Mouse (Mus musculus): ENCODE results near the gene Dlk1.
A peak's percentile ranks its signal among the peaks of the same experiment; 100 is the strongest.

Gene Dlk1

DNA sequence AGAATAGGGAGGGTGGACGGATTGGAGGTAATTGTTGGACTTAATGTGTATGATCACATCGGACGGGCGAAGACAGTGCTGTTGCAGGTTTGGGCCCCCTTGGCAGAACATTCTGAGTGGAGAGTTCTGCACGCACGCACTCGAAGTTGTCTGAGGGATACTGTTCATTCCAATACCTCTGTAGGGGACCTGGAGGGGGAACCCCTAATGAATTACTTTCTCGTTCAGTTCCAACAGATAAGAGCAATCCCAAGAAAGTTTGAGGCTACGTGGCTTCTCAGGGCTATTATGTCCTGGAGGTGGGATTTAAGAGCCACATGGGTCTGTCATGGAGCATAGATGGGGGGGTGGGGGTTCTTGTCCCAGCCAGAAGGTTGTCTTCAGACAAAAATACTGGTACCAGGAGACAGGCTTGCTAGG, 21.6 kb downstream of the Dlk1 start:
- no peak for DNase-seq (ENCODE audit: low read depth, low spot score)

DNA sequence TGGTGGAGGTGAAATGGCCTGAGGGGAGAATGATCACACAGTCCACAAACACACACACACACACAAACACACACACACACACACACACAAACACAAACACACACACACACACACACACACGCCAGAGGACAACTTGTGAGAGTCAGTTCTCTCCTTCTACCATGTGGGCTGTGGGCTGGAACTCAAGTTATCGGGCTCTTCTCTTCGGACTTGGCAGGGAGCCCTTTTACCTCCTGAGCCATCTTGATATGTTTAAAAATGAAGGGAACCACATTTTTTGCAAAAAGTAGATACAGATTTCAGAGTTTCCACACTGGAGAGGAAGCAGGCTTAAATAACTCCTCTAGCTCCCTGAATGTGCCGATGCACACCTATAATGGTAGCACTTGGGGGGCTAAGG, 22.9 kb downstream of the Dlk1 start:
- DNase-seq (ENCODE audit: low read depth, low spot score) = no peak

DNA sequence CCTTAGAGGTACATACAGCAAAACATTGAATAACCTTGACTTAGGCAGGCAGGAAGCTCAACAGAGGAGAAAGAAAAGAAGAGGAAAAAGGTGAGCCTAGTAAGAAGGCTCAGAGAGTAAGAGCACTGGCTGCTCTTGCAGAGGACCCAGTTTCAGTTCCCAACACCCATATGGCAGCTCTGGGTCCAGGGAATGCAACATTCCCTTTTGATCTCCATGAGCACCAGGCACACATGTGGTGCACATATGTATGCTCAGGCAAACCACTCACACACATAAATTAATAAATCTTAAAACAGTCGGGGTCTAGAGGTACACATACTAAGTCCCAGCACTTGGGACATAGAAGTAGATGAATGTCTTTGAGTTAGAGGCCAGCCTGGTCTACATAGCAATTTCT, 33.9 kb downstream of the Dlk1 start:
- peak; percentile 66 for DNase-seq (ENCODE audit: low read depth, low spot score)

DNA sequence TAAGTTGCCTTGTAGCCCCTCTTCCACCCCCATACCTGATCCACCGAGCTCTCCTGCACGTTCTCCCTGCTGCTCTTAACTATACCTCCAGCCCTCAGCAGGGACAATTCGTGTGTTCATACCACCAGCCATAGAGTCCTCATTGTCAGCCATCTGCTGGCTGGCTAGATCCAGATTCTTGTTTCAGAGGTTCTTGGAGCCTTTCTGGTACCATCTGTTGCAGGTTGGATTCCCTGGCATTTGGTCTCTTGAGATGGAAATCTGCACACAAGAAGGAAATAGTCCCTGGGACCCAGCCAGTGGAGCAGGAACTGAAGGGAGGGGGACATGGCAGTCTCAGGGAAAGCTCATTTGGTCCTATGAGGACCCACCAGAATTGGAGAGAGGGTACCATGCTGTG, 39.1 kb downstream of the Dlk1 start:
- no peak for DNase-seq (ENCODE audit: low read depth, low spot score)

DNA sequence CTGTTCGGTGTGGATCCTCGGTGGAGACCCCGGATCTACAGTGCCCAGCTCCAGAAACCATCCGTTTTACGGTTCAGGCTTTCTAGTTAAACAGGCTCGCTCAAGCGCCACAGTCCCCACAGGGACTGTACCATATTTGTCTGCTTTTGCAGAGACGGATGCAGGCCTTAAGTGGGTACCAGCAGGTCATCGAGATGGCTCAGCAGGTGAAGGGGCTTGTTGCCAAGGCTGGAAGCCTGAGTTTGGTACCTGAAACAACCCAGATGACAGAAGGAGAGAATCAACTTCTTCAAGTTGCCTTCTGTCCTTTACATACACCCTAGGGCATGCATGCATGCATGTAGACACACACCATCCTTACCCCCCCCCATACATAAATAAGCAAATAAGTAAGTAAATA, 40.8 kb downstream of the Dlk1 start:
- no peak for DNase-seq (ENCODE audit: low read depth, low spot score)

DNA sequence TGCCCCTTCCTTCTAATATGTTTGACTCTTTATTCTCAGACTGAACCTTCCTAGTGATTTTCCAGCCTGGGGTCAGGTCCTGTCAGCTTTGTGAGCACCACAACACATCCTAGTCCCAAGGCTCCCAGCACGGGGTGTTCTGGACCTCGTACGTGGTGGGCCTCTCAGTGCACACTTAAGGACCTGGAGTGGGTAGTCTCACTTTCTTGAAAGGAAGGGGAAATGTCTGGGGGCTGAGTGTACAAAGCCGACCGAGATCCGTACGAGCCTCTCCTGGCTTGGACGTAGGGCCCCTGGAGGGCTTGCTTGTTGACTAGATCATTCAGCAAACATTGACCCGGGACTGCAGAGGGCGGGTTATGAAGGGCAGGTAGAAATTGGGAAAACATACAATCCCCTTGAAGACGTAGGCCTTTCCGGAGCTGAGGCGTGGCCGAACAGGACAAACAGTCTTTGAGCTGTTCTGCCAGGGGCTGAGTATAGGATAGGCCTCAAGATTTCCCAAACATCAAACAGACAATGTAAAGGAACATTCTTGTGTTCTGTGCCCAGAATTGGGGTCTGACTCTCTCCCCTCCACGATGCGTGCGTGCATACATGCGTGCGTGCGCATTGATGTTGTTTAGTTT, 42.5 kb downstream of the Dlk1 start:
- DNase-seq (ENCODE audit: low read depth, low spot score) = no peak

DNA sequence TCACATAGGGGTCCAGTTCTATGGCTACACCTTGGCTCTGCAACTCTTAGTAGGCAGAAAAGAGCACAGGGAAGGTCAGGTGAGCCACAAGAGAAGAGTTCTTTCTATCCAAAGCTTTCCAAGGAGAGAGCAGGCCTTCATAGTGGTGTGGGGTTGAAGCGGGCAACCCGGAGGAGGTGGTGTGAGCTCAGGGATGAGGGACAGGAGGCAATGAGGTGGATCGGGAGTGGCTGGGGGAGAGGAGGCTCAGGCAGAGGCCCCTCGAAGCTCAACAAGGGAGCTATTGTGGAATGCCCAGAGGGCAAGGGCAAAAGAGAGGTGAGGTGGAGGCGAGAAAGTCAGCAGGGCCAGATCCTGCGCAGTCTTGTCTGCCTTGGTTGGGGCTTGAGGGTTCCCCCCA, 43.8 kb downstream of the Dlk1 start:
- DNase-seq (ENCODE audit: low read depth, low spot score) = no peak

DNA sequence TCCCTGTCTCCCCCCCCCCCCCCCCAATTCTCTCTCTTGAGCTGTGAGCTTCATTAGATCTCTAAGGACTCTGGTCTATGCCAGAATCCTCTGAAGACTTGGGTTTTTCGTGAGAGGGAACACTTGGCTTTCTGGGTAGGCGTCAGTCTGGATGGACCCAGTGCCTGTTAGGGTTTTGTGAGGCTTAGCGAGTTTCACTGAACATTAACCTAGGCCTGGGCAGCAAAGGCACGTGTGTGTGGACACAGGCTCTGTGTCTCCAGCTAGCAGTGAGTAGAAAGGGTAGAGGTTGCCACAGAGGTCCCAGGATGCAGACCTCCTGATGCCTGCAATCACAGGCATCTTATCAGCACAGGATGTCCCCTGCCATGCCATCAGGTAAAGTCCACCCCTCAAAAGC, 48.4 kb downstream of the Dlk1 start:
- DNase-seq (ENCODE audit: low read depth, low spot score) = no peak

DNA sequence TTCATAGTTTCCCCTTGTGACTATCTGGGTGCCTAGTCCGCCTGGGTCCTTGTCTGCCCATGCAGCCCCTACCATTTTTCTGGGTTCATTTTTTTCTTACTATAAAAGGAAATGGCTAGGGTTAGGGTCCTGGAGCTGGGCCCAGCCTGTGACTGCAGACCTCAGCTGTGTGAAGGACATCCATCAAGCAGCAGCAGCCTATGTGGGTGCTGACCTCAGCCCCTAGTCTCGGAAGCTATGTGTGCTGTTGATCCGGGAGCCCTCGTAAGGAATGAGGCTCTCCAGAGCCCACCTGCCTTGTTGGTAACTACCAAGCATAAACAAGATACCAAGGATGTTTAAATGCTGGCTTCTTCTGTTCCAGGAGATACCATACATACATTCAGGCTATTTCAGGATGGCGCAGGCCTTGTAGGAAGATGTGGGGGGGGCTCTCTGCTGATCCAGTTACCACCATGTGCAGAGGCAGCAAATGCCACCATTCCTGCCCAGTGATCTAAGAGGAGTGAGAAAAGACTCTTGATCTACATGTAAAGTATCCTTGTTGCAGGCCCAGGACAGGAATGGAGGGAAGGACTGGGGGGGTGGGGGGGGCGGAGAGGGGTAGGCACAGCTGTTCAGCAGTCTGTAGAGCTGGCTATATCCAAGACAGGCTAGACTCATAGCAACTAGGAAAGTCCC, 49.9 kb downstream of the Dlk1 start:
- no peak for DNase-seq (ENCODE audit: low read depth, low spot score)

DNA sequence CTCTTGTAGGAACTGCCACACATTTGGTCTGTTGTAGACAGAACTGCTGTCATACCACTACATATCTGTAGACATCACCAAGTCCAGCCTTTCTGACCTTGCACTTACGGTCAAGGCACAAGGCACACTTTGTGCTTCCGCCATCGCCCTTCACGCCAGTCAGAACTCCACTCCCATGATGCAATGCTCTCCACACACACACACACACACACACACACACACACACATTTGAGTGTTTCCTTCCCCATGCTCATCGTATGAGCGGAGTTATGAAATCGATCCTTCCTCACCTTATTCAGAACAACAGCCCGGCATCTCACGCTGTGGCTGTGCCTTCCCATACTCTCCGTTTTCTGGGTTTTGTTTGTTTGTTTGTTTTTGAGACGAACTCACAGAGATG, 55.1 kb downstream of the Dlk1 start:
- no peak for DNase-seq (ENCODE audit: low read depth, low spot score)

DNA sequence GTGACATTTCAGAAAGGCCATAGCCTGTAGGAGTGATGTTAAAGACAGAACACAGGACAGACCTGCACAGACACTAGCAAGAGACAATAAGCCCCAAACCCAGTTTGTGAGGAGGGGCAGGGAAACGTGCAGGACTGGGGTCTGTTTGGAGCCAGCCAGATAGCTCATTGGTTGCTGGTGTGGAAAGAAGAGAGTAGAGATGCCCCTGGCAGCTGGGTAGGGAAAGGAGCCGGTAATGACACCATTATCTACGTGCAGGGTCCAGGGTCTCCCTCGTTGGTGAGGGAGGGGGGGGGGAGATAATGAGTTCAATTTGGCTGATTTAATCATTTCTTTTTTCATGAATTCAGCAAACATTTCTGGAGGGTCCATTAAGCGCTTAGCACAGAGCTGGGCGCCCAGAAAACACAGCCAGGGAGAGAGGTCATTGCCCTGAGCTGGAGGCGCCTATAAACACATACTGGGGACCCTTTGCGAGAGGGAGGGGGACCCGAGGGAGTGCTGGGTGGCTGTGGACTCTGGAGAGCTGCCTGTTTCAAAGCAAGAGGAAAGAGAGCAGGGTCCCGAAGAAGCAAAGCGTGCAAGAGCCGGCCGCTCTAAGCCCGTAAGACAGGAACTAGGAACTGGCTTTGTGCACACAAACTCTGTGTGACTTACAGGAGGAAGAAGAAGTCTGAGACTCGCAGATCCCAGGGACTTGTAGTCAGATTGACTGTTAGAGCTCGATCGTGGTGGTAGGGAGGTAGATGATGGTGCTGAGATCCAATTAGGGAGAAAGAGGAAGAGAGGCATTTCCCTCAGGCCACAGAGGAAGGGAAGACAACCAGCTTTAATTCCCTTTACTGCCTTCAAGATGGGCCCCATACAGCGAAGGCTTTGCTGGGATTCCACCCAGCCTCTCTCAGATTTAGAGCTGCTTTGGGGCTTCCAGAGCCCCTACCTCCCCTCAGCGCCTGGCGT, 56.2 kb downstream of the Dlk1 start:
- no peak for DNase-seq (ENCODE audit: low read depth, low spot score)

DNA sequence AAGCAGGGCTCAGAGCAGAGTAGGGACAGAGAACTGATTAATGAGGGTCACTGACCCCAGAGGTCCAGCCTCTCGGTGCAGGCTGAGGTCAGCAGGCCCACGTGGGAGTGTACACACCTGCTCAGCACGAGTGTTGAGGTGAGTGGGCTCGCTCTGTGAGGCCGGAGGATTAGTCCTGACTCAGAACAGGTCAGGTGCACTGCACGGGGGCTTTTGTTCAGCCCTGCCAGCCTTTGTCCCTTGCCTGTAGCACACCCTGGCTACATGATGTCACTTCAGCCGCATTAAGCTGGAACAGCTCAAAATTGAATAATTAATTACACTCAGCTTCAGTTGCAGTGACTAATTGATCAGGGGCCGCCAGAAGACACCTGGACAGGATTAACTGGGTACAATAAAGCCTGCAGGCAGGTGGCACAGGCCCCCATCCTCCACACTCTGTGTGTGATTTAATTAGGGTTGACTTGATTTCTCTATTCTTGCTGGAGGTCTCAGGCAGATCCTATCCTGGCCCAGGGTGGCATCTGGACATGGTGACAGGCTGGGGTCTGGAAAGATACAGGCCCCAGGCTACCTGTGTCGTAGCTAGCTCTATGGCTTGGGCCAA, 57.0 kb downstream of the Dlk1 start:
- DNase-seq (ENCODE audit: low read depth, low spot score) = no peak

DNA sequence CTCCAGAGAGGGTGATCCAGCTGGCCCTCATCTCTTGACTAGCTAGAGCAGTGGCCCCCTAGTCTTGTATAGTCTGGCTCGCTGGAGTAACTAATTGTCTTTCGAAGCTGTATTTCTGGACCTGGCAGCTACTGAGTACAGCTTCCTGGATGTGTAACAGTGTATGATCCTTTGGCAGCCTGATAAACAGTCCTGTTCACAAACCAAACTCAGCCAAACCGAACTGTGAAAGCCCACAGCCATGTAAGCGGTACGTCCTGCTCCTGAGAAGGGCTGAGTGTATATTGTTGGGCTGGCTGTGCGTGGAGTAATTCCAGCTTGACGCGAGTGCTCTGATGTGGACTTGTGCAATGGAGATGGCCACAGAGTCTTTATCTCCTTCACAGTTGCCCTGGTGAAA, 57.6 kb downstream of the Dlk1 start:
- no peak for DNase-seq (ENCODE audit: low read depth, low spot score)

DNA sequence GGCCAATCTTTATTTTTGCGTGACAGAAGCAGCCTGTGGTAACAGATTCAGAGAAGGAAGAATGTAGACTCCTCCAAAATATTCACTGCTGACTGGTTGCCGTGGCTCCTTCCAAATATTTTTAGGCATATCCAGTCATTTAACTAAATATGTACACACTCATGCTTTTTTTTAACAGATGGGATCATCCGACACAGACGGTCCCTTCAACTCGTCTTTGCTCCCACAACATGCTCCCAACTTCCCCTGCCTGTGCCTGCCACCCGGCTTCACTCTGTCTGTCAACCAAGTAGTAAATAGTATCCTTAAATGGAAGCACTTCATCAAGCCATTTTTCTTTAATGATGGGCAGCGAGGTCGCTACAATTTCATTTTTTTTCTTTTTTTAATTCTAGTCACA, 58.8 kb downstream of the Dlk1 start:
- no peak for DNase-seq (ENCODE audit: low read depth, low spot score)

DNA sequence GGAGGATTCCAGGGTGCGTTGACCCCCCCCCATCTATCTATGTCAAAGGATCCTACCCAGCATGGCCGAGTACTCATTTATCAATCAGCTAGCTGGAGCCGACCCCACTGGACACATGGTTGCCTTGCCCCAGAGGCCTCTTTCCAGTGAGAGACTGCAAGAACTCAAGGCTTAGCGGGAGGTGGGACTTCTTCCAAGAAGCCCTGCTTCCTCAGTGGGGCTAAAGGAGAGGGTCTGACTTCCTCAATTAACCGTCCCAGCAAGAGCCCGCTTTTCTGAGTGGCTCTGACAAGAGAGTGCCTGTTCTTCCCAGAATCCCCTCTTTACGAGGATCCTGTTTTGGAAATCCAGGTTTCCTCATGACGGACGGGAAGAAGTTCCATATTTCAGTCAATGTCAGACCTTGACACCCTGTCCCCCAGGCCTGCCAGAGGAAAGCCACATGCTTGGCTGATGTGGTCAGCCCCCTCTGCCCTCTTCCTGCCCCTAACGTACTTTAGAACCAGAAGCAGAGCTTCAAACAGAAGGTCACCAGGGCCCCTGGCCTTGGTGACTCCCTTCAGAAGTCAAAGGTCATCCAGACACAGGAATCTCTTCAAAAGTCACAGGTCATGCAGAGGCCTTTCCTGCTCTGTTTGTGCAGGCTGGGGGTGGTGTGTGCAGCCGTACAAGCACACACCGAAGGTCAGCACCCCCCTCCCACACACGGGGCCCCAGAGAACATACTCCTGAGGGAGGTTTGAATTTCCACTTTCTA, 59.7 kb downstream of the Dlk1 start:
- no peak for DNase-seq (ENCODE audit: low read depth, low spot score)

Measured in forelimb bud, embryonic 11.5 days (tissue).